Mouse (Mus musculus): ENCODE results near the gene Vmn1r158. TPM values are rescaled to one million over a fixed set of nuclear protein-coding genes. Genes with fewer than 3 reads are reported as not detected.

The Vmn1r158 gene
- polyA plus RNA-seq (2014; fragmentation: Illumina TruSeq; extraction: RNeasy Lipid Tissue Mini Kit (QIAGEN cat#74804); ENCODE audit: low read depth, low replicate concordance), result not detected

DNA sequence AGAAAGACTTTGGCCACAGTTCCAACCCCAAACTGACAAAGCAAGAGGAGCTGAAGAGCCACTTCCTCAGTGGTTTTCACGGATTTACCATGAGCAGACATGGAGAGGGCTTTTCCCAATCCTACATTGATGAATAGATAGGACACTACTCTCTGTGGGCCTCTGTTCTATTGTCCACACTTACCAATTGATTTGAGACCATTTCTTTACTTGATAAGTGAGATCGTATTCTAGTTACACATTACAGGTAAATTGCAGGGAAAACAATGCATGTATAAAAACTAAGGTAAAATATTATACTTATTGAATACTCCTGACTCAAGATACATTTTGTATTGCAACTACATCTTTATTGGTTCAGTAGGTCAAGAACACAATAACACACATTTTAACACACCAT lies at the start of gene Vmn1r158:
Gene Vmn1r158, minus strand, starts transcription at position 101 of the 400 bp plus-strand sequence.

DNA sequence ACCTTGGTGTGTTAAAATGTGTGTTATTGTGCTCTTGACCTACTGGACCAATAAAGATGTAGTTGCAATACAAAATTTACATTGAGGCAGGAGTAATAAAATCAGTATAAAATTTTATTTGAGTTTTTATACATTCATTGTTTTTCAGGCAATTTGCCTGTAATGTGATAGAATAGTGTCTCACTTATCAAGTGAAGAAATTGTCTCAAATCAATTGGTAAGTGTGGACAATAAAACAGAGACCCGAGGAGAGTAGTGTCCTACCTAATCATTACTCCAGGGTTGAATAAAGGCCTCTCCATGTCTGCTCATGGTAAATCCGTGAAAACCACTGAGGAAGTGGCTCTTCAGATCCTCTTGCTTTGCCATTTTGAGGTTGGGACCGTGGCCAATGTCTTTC lies 29.2 kb downstream of the Vmn1r158 start, which contains the start of gene Vmn1r157:
Gene Vmn1r157, plus strand, starts transcription at position 301 of the 400 bp plus-strand sequence.

Other genes with a start within 250 kb of the Vmn1r158 start
- not detected for gene Gm4201, start 225.4 kb downstream of the Vmn1r158 start, polyA plus RNA-seq (2014; fragmentation: Illumina TruSeq; extraction: RNeasy Lipid Tissue Mini Kit (QIAGEN cat#74804); ENCODE audit: low read depth, low replicate concordance)
- gene Gm4565, start 202.7 kb downstream of the Vmn1r158 start, polyA plus RNA-seq (2014; fragmentation: Illumina TruSeq; extraction: RNeasy Lipid Tissue Mini Kit (QIAGEN cat#74804); ENCODE audit: low read depth, low replicate concordance), result not detected
- not detected for gene Vmn1r155, start 132.8 kb downstream of the Vmn1r158 start, polyA plus RNA-seq (2014; fragmentation: Illumina TruSeq; extraction: RNeasy Lipid Tissue Mini Kit (QIAGEN cat#74804); ENCODE audit: low read depth, low replicate concordance)
- not detected for gene Gm8693, start 98.5 kb downstream of the Vmn1r158 start, polyA plus RNA-seq (2014; fragmentation: Illumina TruSeq; extraction: RNeasy Lipid Tissue Mini Kit (QIAGEN cat#74804); ENCODE audit: low read depth, low replicate concordance)
- gene Gm4567, start 71.1 kb downstream of the Vmn1r158 start, polyA plus RNA-seq (2014; fragmentation: Illumina TruSeq; extraction: RNeasy Lipid Tissue Mini Kit (QIAGEN cat#74804); ENCODE audit: low read depth, low replicate concordance), result not detected
- gene Vmn1r157, start 29.1 kb downstream of the Vmn1r158 start, polyA plus RNA-seq (2014; fragmentation: Illumina TruSeq; extraction: RNeasy Lipid Tissue Mini Kit (QIAGEN cat#74804); ENCODE audit: low read depth, low replicate concordance), result not detected
- not detected for gene Vmn1r159, start 52.8 kb upstream of the Vmn1r158 start, polyA plus RNA-seq (2014; fragmentation: Illumina TruSeq; extraction: RNeasy Lipid Tissue Mini Kit (QIAGEN cat#74804); ENCODE audit: low read depth, low replicate concordance)
- not detected for gene Vmn1r160, start 80.4 kb upstream of the Vmn1r158 start, polyA plus RNA-seq (2014; fragmentation: Illumina TruSeq; extraction: RNeasy Lipid Tissue Mini Kit (QIAGEN cat#74804); ENCODE audit: low read depth, low replicate concordance)
- not detected for gene Gm4214, start 193.9 kb upstream of the Vmn1r158 start, polyA plus RNA-seq (2014; fragmentation: Illumina TruSeq; extraction: RNeasy Lipid Tissue Mini Kit (QIAGEN cat#74804); ENCODE audit: low read depth, low replicate concordance)
- gene Gm4216, start 229.1 kb upstream of the Vmn1r158 start, polyA plus RNA-seq (2014; fragmentation: Illumina TruSeq; extraction: RNeasy Lipid Tissue Mini Kit (QIAGEN cat#74804); ENCODE audit: low read depth, low replicate concordance), result not detected

Measured in adipose tissue, adult 10 weeks (tissue).